Mouse (Mus musculus) erythroblast, adult 5-6 weeks (primary cell): Measurements from ENCODE around the gene Wdr61. TPM values are rescaled to one million over a fixed set of nuclear protein-coding genes. Genes with fewer than 3 reads are reported as not detected.
"Not testable (repeated sequence)": the region's sequence is repeated elsewhere in the genome, so short reads cannot be mapped to it uniquely, and the experiment has no call there.

Source experiments
- ATAC-seq: replicated peaks from 2 replicates; pipeline ENCODE4 v1.8.0; 2016; ENCODE audit warnings: moderate number of reproducible peaks, mild to moderate bottlenecking, moderate TSS enrichment, inconsistent platforms; ENCODE audit not compliant: poor library complexity, low FRiP score, severe bottlenecking
- total RNA-seq, 2 experiments: library from RNA; stranded (forward) in 1 of 2; stranded (reverse) in 1 of 2; fragments of 150-400 nt in 1 of 2; fragments of 200-764, 138-1000 nt in 1 of 2; gene quantifications; 2 replicates each; pipeline versions ENCODE4 v1.2.3 to v1.2.4; 2015 to 2017; ENCODE audit warnings: low replicate concordance in 2 of 2

Wdr61 gene
- total RNA-seq, 2 experiments from 2014 or later: 22.6 to 49.2 TPM

DNA sequence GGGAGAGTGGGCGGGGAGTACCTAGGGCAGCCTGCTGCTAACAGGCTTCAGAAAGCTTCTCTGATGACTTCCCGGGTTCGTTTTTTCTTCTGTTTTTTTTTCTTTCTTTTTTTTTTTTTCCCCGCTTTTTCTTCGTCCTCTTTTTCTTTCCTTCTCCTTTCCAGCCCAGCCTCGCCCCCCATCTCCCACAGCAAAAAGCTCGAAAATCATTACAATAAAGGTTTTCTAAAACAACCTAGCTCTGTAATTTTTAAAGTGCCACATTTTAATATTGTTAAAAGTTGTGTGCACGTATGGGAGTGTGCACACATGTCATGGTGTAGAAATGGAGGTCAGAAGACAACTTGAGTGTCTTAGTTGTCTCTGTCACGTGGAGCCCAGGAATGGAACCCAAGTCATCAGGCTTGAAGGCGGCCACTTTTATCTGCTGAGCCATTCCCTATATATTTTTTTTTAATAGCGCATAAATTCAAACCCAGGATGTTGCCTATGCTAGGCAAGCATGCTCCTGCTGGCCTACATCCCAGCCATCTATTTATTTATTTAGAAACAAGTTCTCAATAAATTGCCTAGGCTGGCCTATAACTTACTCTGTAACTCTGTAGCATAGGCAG is 427 bp upstream of the Wdr61 start:
- ATAC-seq: no peak

DNA sequence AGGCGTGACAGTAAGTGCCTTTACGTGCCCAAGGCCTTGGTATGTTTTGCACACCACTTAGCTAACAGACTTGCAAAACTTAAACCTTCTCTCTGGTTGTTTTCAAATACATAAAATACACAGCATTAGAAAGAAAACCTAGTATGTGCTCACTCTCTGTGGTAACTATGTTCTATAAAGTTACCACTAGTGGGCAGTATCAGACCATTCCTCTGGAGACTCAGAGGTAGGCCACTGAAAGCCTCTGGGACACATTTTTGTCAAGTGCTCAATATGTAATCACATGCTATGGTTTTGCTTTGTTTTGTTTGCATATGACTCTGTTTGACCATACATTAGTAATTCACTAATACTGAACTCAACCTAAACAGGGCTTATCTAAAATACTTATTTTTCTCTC is 2.2 kb downstream of the Wdr61 start:
- peak; percentile 51; the same call in 1 of the 2 replicates for ATAC-seq

DNA sequence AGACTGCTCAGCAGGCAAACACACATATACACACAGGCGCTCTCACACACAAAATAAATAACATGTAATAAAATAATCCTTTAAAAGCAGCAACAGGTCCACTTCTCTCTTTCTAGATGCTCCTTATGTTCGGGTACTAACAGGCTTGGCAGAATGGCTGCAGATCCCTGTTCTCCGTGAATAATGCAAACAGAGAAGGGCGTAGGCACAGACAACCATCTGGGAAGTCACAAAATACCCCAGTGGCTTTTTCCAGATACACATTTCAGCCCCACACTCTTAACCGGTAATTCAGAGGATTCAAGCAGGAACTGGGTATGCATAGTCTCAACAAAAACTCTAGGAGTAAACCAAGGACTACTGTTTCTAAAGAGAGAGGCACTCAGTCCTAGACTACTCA is 8.0 kb downstream of the Wdr61 start:
- no peak for ATAC-seq

DNA sequence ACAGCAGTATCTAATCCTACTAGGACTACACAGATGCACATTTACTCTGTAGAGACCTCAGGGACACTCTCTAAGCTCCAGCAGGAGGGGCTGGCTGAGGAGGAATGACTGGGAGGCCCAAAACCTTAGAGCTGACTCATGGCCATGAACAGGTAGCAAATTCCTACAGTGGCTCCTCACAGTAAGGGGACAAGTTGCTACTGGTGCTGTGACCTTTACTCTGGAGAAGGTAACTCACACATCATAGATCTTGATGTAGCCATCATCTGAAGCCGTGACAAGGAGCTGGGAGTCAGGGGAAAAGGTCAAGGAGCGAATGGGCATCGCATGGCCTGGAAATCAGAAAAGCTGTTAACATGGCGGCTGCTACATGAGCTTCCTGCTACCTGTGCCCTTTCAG is 11.7 kb downstream of the Wdr61 start:
- ATAC-seq: no peak

DNA sequence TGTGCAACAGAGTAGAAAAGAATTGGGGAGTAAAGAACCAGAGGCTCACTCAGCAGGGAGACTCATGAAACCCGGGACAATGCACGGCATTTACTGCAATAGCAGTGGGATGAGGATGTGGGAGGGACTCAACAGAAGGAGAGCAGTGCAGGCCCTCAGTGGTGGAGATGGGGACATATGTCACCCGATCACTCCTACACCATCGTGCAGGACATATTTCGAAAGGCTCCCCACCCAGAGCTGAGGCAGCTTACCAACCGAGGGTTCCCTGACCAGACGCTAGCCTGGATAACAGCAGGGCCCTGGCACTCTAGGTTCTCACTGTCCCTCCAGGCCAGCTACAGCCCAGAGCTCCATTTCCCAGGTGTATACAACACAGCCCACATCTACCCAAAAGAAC is 12.2 kb downstream of the Wdr61 start:
- no peak for ATAC-seq

DNA sequence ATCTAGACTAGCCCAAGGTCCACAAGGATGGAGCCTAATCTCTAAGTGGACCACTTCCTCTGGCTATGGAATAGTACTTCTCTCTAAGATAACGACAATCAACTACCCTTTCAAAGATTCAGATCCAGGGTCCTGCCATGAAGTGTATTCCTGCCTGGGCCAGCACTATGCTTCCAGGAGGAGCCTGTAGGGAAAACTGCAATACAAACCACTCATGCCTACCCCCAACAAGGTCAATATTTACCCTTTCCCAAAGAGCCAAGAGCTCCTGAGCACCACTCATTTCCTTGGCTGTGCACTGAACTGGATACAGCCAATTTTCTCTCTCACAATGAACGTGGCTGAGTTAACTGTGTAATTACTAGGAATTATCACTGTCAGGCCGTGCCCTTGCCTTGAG is 16.8 kb downstream of the Wdr61 start:
- no peak for ATAC-seq

DNA sequence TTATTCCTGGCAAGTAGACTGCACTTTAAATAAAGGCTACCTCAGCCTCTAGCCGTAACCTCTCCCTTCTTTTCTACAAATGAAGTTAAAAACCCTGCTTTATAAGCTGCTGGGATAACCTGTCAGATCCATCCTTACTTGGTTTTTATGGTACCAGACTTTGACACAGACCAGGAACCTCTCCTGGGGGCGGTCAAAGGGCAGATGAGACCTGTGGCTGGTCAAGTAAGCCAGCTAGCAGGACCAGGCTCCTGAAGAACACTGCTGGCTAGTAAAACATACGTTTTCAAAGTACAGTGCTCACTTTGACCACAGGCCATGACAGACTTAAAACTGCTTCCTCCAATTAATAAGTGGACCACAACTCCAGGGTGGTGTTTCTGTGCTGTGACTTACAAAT is 18.5 kb downstream of the Wdr61 start:
- ATAC-seq: no peak

DNA sequence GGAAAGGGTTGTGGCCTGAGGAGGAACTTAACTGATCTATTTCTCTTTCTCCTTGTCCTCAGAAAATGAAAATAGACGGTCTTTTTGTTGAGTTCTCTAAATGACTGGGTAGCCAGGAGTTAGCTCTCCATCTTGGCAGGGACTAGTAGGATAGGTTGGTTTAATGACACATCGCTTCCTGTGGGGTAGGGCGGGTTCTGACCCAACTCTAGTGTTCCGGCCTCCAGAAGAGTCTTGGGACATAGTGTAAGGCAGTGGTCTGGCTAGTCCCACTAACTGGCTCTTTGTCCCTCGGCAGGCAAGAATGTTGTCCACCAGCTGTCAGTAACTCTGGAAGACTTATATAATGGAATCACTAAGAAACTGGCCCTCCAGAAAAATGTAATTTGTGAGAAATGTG is 26.2 kb downstream of the Wdr61 start:
- ATAC-seq: no peak

DNA sequence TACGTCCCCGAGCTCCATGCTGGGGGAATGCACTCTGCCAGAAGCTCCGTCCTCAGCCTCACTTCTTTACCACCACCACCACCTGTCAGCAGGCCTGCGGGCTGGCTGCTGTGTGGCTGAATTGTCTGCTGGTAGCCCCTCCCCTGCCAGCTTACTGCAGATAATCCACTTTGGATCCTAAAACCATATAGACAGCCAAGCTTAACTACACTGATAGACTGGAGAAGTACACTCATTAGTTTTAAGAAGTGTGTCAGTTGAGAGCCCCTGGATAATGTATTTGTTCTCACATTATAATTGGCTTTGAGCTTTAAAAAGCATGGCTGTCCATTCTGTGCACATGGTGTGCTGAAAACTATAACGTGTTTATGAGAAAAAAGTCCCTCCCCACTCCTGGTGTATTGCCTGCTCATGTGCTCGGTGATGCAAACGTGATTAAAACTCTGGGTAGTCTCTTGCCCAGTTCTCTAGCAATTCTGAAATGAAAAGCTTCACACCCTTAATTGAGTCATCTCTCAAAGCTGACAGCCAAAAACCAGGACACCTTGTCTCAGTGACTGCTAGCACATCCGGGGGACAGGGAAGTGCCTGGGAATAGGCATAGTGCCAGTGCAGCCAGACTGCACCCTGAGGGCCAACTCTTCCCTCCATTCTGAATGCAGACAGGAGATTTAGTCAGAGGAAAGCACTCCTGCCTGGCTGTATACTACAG is 26.9 kb downstream of the Wdr61 start:
- no peak for ATAC-seq

DNA sequence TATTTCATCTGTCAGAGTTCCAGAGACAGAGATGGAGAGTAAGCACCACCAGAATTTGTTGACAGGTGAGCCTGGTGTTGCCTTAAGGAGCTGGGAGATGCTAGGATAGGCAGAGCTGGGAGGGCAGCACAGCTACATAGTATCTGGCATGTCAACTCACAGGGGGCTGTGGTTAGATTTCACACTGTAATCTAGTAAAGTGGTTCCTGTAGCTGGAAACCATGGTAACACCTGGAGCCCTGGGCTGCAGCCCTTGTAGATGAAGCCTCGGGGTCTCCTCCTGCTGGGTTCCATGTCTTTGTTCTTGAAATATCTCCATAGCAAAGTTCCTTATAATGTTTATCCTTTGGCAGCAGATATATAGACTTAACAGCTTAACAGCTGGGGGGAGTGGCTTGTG is 28.8 kb downstream of the Wdr61 start:
- no peak for ATAC-seq

DNA sequence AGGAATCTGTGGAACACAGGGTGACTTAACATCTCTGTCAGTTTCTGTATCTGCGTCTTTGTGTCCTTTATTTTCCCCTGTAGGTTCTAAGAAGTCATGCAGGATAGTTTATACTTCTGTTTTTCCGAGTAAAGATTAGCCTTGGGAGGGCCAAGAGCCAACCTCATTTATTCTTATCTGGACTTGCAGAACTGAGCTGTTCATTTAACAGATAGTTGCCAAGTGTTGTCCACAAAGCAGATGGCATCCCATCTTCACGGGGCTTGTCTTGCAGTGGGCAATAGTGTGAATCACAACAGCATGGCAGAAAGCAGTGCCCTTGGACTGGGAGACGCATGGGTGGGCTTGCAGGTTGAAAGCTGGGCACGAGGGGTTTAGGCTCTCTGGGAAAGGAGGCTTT is 30.0 kb downstream of the Wdr61 start:
- ATAC-seq: peak; percentile 60

DNA sequence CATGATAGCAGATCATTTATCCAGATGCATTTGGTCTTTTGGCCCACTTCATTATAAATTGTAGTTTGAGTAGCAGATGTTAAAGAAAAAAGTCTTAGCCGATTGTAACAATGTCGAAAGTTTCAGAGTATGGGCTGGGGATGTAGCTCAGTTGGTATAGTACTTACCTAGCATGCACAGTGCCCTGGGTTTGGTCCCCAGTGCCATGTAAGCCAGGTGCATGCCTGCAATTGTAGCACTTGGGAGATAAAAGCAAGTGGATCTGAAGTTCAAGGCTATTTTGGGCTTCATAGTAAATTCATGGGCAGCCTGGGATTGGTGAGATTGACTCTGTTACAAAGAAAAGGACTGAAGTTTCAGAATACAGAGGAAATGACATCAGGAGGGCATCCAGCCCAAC is 31.7 kb downstream of the Wdr61 start:
- ATAC-seq: no peak

DNA sequence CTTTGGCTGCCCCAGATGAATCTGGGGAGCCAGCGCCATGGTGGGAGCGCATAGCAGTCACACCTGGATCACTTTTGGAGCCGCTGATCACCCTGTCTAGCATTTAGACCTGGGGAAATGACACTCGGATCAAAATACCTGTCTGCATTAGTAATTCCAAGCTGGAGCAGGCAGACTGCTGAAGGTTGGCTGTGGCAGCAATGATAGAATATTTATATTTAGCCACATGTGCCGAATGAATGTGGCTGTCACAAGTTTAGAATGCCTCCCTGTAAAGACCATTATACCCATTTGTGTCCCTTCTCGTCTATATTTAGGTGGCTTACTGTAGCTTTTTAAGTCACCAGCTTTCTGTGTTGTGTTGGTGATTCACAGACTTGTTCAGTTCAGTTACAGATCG is 33.6 kb downstream of the Wdr61 start:
- no peak for ATAC-seq

DNA sequence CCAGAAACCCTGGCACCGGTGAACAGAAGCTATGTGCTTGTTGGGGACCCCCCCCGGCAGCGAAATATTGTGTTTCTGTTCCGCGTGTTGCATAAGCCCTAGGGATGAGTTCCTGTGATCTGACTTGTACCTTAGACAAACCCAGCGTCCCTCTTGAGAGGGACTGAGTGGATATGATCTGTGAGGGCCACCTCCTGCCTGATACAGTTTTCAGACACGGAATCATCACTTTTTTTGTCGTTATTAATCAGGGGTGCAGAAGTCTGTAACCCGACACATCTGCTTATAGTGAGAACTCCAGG is 34.2 kb downstream of the Wdr61 start:
- ATAC-seq: 0 out of 2 replicates have a peak, but pooled peaks have one; percentile 18

DNA sequence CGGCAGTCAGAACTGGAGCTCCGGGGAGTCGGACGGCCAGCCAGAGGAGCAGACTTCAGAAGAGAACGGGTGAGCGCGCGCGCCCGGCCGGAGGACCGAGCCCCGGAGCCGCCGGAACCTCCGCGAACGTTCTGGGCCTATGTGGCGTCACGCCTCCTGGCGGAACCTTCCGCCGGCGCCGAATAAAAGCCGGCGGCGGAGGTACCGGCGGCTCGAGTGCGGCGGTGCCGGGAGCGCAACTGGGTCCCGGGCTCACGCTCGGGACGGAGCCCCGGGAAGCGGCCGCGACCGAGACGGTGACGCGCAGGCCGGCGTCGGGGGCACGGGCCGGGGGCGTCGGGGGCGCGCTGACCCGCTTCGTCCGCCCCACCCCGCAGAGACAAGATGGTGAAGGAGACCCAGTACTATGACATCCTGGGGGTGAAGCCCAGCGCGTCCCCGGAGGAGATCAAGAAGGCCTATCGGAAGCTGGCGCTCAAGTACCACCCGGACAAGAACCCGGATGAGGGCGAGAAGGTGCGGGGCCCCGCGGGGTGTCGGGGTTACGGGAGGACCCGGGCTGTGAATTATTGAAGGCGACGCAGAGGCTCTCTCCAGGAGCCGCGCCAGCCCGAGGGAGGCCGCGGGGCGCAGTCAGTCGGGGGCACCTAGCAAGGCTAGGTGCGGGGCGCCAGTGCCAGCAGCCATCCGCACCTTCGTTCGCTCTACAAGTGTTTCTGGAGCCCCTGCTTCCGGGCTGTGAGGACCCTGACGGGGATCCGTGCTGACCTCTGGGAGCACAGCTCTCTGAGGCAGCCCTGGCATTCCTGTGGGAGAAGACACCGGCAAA is 34.8 kb downstream of the Wdr61 start:
- peak; percentile 46 for ATAC-seq

DNA sequence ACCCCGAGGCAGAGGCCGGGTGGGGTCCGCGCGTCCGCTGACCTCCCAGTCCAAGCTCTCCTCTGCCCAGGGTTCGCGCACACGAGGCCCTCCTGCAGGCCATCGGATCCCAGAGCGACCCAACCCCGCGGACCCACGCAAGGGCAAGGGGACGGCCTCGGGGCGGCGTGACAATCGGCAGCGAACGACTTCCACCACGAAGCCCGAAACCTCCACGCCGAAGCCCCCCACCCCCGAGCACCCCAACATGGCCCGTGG is 35.3 kb downstream of the Wdr61 start:
- ATAC-seq: peak; percentile 33

DNA sequence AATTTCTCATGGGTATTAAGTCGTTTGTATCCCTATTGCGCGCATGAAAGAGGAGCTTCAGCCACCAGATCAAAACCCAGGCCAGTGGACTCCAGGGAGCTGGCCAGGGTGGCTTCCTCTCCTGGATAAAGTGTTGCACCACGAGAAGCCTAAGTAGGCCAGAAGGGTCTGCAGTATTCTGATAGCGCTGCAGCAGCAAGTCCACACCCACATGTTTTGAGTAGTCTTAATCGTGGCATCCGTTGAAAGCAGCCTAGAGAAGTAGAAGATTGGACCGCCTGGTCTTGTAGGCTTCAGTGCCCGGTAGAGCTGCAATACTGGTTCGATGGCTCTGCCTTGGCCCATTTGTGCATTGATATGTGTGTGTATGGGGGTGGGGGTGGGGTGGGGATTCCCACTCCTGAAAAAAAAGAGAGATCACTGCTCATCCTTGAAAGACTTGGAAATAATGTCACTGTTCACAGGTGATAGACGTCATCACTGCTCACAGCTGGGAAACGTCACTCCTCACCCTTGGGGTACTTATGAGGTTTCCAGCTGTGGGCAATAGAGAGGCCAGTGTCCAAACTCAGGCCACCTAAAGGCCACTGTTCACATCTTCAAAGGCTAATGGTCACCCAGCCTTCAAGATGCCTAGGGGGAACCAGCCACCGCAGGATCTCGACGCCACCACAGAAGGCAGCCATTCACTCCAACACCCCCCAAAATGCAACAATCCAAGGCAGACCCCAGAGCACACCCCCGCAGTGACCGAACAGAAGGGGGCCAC is 35.8 kb downstream of the Wdr61 start, which contains the start of gene Dnaja4:
Dnaja4 (plus strand) TSS at position 556 of the 769 bp plus-strand sequence.
- peak; percentile 86 for ATAC-seq

DNA sequence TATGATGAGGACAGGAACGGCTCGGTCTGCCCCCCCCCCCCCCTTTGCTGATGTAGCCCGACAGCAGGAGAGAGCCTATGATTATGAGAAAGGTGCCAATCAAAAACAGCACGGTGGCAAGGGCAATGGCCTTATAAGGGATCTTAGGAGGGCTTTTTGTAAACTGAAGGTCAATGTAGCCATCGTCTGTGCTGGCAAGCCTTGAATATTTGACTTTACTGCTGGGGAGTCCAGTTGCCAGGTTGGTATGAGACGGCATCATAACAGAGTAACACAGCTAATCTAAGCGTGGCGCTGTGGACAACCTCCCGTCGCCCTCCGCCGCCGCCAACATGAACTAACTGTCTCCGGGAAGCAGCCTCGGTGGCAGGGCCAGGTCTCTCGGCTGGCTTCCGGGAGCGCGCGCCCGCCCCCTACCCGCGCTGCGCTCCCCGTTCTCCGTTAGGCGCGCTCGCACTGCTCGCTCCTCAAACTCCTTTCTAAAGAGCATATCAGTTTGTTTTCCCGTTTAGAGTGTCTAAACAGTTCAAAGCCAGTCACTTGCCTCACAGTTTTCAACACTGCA is 43.0 kb downstream of the Wdr61 start:
- ATAC-seq: peak; percentile 51

DNA sequence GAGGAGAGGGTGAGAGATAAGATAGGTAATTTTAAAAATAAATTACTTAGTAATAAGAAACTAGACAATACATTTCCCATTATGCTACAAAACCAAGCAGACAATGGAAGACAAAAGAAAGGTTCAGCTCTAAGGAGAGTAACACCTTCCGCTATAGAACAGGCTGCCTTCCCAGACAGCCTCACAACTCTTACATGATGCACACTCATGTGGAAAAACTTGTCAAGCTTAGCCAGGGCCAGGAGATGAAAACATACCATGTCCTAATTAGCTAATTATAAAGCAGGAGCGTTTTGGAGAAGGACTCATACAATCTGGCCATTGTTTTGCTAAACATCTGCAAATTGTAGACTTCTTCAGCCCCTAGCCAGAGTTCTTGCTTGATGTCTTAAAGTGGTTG is 43.6 kb downstream of the Wdr61 start:
- not testable (repeated sequence) for ATAC-seq

DNA sequence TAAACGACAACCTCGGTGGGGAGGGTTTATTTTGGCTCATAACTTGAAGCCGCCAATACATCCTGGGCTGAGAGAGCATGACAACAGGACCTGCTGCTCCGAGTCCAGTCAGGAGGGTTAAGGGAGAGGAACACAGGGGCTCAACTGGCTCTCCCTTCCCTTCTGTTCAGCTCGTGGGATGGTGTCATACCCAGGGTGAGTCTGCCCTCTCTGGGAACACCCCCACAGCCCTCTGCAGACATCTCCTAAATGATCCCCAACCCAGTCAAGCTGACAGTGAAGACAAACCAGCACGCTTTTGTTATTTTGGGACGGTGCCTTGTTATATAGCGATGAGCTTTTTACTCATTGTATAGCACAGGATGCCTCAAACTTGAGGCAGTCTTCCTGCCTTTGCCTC is 44.9 kb downstream of the Wdr61 start:
- no peak for ATAC-seq
